Mouse (Mus musculus): ENCODE results near the gene Ifit2.

Gene Ifit2

DNA sequence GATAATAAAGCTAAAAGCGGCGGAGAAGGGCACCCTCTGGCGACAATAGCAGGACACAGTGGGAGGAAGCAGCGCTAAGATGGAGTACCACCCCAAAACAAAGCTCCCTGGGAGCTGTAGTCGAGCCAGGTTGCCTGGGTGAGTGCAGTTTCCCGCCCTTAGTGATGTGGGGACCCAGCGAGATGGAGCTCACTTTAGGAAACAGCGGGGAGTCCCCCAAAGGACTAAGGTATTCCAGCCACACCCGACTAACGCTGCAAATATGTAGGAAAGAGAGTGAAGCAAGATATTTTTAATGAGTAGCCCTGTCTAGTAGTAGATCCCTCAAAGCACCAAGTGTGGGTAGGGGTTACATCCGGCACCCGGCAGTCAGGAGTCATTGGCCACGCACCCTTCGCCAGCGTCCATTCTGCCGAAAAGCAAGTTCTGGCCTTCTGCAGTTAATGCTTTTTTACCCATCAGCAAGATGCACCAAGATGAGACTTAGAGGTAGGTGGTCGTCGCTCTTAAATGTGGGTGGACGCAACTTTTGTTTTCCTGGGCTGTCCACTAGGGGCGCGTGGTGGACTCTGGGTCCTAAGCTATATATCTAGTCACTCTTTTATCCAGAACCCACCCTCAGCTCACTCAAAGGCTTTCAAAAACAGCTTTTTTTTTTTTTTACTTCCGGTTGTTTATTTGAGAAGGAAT, at the start of gene Ifit2:
Gene Ifit2 (plus strand): TSS at position 161 of the 690 bp plus-strand sequence.
- DNase-seq: peak; percentile 68 to 78

DNA sequence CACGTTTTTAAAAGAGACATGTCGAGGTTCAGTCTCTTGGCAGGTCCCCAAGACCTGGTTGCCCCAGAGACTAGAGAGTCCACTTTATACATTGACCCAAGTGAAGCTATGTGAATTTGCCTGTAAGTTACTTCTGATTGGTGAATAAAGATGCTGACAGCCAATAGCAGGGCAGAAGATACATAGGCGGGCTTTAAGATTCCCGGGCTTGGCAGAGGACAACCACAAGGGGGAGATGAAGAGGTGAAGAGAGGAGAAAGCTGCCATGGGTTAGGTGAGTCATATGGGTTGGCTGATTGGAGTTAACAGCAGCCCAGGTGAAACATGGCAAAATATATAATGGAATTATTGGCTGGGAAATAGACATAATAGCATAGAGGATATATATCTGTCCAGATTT, 49.7 kb upstream of the Ifit2 start:
- DNase-seq: peak; percentile 78 to 80

- DNase-seq: peak in 1 of 2 experiments; percentile 0
Observed at GRCm38 (mm10) chr19:34505161-34505721, 45.3 kb upstream of the Ifit2 start.

DNA sequence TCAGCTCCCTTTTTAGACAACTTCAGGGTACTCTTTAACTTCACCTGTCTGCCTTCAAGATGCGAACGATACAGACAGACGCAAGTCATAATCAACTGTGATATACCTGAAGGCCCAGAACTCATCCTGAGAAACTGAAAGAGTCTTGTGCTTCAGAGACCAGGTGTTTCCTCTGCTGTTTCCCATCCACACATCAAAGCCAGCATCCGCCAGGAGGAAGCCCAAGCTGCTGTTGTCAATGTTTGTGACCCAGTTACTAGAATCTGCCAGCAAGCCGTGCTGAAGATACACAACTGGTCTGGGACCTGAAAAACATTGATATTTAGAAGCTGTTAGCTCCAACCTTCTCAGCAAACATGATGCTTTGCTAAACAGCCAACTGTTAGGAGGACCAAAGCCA, 39.8 kb upstream of the Ifit2 start:
- no peak for DNase-seq

- DNase-seq: no peak
Observed at GRCm38 (mm10) chr19:34511528-34511927, 39.0 kb upstream of the Ifit2 start.

DNA sequence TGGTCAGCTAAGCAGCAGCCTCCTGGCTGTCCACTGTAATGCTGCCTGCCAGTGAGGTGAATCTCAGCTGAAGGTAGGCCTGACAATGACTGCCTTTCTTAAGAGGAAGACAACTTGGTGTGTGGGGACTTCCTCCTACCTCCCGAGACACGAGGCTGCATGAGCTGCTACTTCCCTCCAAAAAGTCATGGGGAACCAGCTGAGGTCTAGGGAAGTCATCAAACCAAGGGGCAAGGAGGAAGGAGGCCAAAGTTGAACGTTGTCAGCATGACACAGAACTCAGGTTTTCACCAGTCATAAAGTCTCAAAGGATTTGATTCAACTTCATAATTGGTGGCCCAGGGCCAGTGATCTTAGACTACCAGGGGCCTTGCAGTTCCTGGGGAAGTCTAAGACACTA, 34.8 kb upstream of the Ifit2 start:
- no peak for DNase-seq

DNA sequence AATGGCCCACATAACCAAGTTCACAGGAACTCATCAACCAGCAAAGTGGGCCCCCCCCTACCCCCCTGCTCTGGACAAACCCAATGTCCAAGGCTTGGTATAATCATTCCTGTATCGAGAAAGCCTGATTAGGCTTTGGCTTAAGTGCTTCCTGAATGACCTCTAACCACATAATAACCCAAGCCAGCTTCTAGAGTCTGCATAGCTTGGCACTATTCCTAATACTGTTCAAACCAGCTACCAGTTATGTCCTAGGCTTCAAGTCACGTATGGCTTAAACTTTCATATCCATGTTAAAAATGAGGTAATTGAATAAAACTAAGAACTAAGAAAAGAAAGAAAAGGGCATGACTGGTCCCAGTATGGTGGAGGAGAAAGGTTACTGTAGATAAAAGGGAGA, 34.1 kb upstream of the Ifit2 start:
- DNase-seq: no peak

GRCm38 (mm10) chr19:34517197-34517596, 33.3 kb upstream of the Ifit2 start:
- no peak for DNase-seq

- peak; percentile 84 for DNase-seq
Observed at GRCm38 (mm10) chr19:34517812-34518594, 32.5 kb upstream of the Ifit2 start.

DNA sequence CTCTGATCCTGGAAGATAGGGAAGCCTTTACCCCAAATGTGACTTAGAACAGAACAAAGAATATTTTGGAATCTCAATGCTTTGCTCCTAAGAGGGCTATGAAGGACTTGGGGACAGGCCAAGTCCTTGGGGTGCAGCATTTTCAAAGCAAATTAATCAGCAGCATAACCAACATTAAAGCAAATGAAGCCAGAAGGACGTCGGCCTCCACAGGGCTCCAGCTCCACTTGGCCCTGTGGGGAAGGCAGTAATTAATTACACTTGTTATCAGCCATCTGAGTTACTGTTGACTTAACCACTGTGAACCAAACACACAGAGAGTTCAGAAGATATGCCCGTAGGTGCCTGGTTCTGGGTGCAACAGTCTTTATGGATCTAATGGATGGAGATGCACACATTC, 31.7 kb upstream of the Ifit2 start:
- DNase-seq: peak; percentile 45 to 60

- DNase-seq: no peak
Observed at GRCm38 (mm10) chr19:34519646-34520045, 30.8 kb upstream of the Ifit2 start.

- DNase-seq: peak; percentile 60 to 71
Observed at GRCm38 (mm10) chr19:34520051-34520450, 30.4 kb upstream of the Ifit2 start.

- no peak for DNase-seq
Observed at GRCm38 (mm10) chr19:34521361-34521760, 29.1 kb upstream of the Ifit2 start.

DNA sequence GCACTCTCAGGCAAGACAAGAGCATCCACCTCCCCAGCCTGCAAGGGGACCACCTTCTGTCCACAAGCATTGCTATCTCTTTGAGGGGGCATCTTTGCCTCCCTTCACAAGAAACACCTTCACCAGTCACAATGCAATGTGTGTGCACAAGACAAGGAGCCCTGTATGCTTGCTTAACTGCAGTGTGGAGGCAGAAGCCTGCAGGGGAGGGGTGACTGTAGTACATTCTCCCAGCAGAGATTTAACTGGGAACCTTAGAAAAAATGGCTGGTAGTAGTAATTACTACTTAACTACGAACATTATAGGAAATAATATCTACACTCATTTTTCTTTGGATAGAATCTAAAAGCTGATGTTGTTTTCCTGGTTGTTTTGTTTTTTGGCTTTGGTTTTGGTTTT, 28.5 kb upstream of the Ifit2 start:
- DNase-seq: no peak

DNA sequence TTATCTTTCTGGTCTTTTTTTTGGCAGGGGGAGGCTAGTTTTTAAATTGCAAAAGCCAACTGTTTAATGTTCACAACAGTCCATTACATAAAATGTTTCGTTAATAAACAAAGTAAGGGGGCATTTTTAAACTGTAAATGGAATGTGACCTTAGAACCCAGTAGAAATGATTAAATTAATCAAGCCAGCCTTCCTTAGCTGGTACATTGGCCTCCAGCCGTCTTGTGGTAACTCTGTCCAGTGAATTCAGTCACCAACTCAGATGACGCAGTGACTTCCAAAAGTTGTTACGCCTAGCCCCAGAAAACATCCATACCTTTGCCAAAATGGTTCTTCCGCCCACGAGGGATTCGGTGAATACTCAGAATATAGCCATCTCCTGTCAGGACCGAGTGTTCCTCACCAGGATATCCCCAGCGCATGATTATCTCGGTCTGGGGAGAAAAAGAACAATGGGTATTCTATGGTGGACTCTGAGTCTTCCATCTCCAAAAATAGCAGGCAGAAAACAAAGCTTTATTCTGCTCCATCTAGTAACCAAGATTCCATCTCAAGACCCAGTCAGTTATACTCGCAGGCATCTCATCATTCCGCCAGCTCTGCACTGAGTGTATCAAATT, 27.3 kb upstream of the Ifit2 start:
- DNase-seq: peak; percentile 60 to 68

DNA sequence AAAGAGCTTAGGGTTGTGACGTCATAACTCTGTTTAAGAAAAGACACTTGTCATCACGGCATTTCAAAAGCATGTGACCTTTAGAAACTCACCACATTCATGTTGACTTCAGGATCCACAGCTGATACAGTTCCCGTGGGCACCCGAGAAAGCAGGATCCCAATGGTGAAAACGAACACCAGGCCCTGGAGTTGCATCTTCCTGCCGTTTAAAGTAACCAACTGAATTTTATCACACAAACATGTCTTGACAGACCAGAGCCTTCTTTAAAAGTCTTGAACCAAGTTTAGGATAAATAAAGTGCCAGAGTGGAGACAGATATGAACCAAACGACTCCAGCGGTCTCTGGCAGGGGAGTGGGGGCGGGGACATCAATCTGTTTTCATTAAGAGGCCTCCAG, 25.8 kb upstream of the Ifit2 start:
- no peak for DNase-seq

- DNase-seq: peak; percentile 43 to 61
Observed at GRCm38 (mm10) chr19:34526321-34526923, 24.1 kb upstream of the Ifit2 start.

DNA sequence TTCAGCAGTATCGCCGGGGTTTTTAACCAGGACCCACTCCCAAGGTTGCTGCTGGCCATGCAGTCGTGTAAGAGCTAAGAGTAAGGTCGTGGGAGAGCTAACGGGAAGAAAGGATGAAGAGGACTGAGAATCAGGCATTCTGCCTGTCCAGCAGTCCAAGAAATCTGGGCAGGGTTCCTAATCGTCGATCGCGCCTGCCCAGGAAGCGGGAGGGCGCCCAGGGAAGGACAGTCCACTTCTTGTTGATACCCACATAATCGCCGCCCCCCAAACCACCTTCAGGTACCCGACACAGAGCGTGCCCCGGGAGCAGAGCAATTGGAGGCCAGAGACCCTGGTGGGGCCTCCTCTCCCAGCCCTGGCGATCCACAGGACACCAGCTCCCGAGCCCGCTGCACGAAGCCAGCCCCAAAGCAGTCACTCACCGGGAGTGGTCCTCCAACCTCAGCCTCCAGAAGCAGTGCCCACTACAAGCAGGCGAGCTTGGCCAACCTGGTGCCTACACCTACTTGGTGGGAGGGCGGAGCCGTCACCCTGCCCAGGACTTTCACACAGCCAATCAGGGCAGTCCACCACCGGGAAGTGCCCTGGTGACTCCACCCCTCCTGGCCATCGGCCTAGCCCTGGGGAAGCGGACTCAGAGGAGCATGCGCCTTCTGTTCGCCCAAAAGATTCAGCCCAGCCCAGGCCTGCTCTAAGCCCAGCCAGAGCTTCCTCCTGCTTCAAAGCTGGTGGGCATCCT, 23.4 kb upstream of the Ifit2 start, which contains the start of gene Lipa:
Gene Lipa (minus strand): TSS at position 534 of the 742 bp plus-strand sequence.
- peak; percentile 98 for DNase-seq

- DNase-seq: no peak
Observed at GRCm38 (mm10) chr19:34532061-34532751, 18.3 kb upstream of the Ifit2 start.

GRCm38 (mm10) chr19:34539422-34539821, 11.1 kb upstream of the Ifit2 start:
- DNase-seq: no peak

DNA sequence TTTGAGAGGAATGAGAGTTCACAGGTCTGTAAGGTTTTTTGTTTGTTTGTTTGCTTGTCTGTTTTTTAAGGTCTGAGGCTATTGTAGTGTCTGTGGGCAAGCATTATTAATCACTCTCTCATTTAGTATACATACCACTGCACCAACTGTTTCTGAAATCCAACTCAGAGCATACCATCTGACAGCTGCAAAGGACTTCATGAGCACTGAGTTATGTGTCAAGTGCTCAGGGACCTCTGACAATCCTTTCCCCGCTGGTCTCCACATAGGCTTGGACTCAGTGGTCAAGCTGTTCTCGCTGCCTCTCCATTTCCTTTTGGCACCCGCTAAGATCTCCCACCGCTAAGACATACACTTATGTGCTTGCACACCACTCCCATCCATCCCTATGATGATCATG, 4.3 kb upstream of the Ifit2 start:
- no peak for DNase-seq

GRCm38 (mm10) chr19:34547976-34548375, 2.5 kb upstream of the Ifit2 start:
- DNase-seq: peak; percentile 73 to 93
